Mouse (Mus musculus) C2C12 (cell line): ENCODE measurements at regions not wholly inside any gene's neighbourhood (a gene's known extent, or its start where the extent isn't known, plus 50 kb on each side); places are given as distances from the start of the nearest gene placed in this dataset.
A peak's percentile ranks its signal among the peaks of the same experiment; 100 is the strongest.

Source experiments
- H3K27me3 ChIP-seq: one replicate; pipeline ENCODE4 v1.6.1; 2011; ENCODE audit not compliant: control insufficient read depth, insufficient read depth, insufficient read length
- H3K36me3 ChIP-seq: one replicate; pipeline ENCODE4 v1.6.1; 2011; ENCODE audit not compliant: control insufficient read depth, insufficient read depth
- H3K4me3 ChIP-seq: one replicate; pipeline ENCODE4 v1.5.1; 2011; ENCODE audit warnings: mild to moderate bottlenecking, control low read depth; ENCODE audit not compliant: poor library complexity, insufficient read depth, severe bottlenecking
- H3K79me2 ChIP-seq: one replicate; pipeline ENCODE4 v1.6.1; 2011; ENCODE audit not compliant: control insufficient read depth, insufficient read depth
- H3K79me3 ChIP-seq: one replicate; pipeline ENCODE4 v1.6.1; 2011; ENCODE audit warnings: low read depth, control low read depth
- H3ac ChIP-seq: one replicate; pipeline ENCODE3; 2011; ENCODE audit warnings: low read depth; ENCODE audit not compliant: control insufficient read depth, insufficient read length
- CEBPB ChIP-seq: IDR thresholded peaks from one replicate; pipeline ENCODE4 v1.6.1; 2011; ENCODE audit warnings: low read depth, mild to moderate bottlenecking, control low read depth, moderate library complexity
- CTCF ChIP-seq: IDR thresholded peaks from one replicate; pipeline ENCODE4 v1.5.1; 2011; ENCODE audit not compliant: control insufficient read depth, insufficient read depth, insufficient read length
- FOSL1 ChIP-seq: IDR thresholded peaks from one replicate; pipeline ENCODE4 v1.8.0; 2011; ENCODE audit warnings: mild to moderate bottlenecking, low read length; ENCODE audit not compliant: poor library complexity, insufficient read depth, severe bottlenecking
- MAX ChIP-seq: IDR thresholded peaks from one replicate; pipeline ENCODE4 v1.6.1; 2011; ENCODE audit warnings: mild to moderate bottlenecking, control low read depth
- MYOD1 ChIP-seq: IDR thresholded peaks from one replicate; pipeline ENCODE4 v1.6.1; 2011; ENCODE audit warnings: low read depth; ENCODE audit not compliant: control insufficient read depth, insufficient read length
- MYOG ChIP-seq: IDR thresholded peaks from one replicate; pipeline ENCODE4 v1.6.1; 2011; ENCODE audit not compliant: control insufficient read depth, insufficient read length; ENCODE audit errors: extremely low read depth
- USF1 ChIP-seq: IDR thresholded peaks from one replicate; pipeline ENCODE4 v1.6.1; 2011; ENCODE audit warnings: low read depth, mild to moderate bottlenecking, control low read depth, moderate library complexity

GRCm38 (mm10) chr1:63916907-63917650 lies 148.0 kb upstream of the 4933402D24Rik start:
- Histone ChIP-seq H3K36me3 (no peaks in the 10 kb centered on the region), H3K79me3 (no peaks in the 10 kb centered on the region), H3K4me3 (no peak overlapping the region), H3ac (no peak overlapping the region), H3K79me2 (no peaks in the 10 kb centered on the region), H3K27me3 (peaks cover 7% of the 10 kb centered on the region)
- TF ChIP-seq CEBPB, result peak; percentile 12
- no peak for TF ChIP-seq USF1
- peak; percentile 78 for TF ChIP-seq MYOD1

GRCm38 (mm10) chr1:63910765-63911164 lies 141.7 kb upstream of the 4933402D24Rik start:
- H3K4me3 ChIP-seq, result no peak overlapping the region
- H3K36me3 ChIP-seq, result no peaks in the 10 kb centered on the region
- TF ChIP-seq MAX (no peak), CEBPB (no peak), MYOD1 (no peak), CTCF (no peak), MYOG (no peak), USF1 (no peak)
- peaks cover 4% of the 10 kb centered on the region for H3K27me3 ChIP-seq
- H3K79me3 ChIP-seq, result no peaks in the 10 kb centered on the region
- H3K79me2 ChIP-seq, result no peaks in the 10 kb centered on the region
- no peak overlapping the region for H3ac ChIP-seq

- Histone ChIP-seq H3K79me2 (no peaks in the 10 kb centered on the region), H3K79me3 (no peaks in the 10 kb centered on the region), H3K36me3 (no peaks in the 10 kb centered on the region), H3K4me3 (no peak overlapping the region), H3K27me3 (peaks cover 4% of the 10 kb centered on the region), H3ac (no peak overlapping the region)
- TF ChIP-seq MAX (no peak), CTCF (no peak), USF1 (no peak), MYOD1 (no peak), FOSL1 (no peak), CEBPB (no peak), MYOG (no peak)
Observed at GRCm38 (mm10) chr1:63909191-63909590, 140.1 kb upstream of the 4933402D24Rik start.

GRCm38 (mm10) chr1:63903620-63904019 lies 134.6 kb upstream of the 4933402D24Rik start:
- Histone ChIP-seq H3ac (no peak overlapping the region), H3K36me3 (no peaks in the 10 kb centered on the region), H3K4me3 (no peak overlapping the region), H3K79me3 (no peaks in the 10 kb centered on the region), H3K27me3 (peaks cover 10% of the 10 kb centered on the region), H3K79me2 (no peaks in the 10 kb centered on the region)
- no peak for TF ChIP-seq CEBPB
- TF ChIP-seq USF1, result no peak
- no peak for TF ChIP-seq MYOD1
- no peak for TF ChIP-seq CTCF
- TF ChIP-seq FOSL1, result no peak
- no peak for TF ChIP-seq MYOG
- no peak for TF ChIP-seq MAX

GRCm38 (mm10) chr1:63903201-63903600 lies 134.1 kb upstream of the 4933402D24Rik start:
- H3ac ChIP-seq, result no peak overlapping the region
- H3K36me3 ChIP-seq, result no peaks in the 10 kb centered on the region
- no peak overlapping the region for H3K4me3 ChIP-seq
- peaks cover 14% of the 10 kb centered on the region for H3K27me3 ChIP-seq
- no peaks in the 10 kb centered on the region for H3K79me3 ChIP-seq
- TF ChIP-seq MYOD1, result no peak
- no peaks in the 10 kb centered on the region for H3K79me2 ChIP-seq

- Histone ChIP-seq H3K79me3 (no peaks in the 10 kb centered on the region), H3K36me3 (no peaks in the 10 kb centered on the region), H3K4me3 (no peak overlapping the region), H3K79me2 (no peaks in the 10 kb centered on the region), H3K27me3 (peaks cover 14% of the 10 kb centered on the region), H3ac (no peak overlapping the region)
- TF ChIP-seq USF1, result no peak
- TF ChIP-seq MYOD1, result no peak
- TF ChIP-seq CTCF, result no peak
- TF ChIP-seq MAX, result no peak
- no peak for TF ChIP-seq CEBPB
- no peak for TF ChIP-seq MYOG
- TF ChIP-seq FOSL1, result no peak
Observed at GRCm38 (mm10) chr1:63902391-63902790, 133.3 kb upstream of the 4933402D24Rik start.
